Mouse (Mus musculus): Measurements from ENCODE around the gene Haao. TPM values are rescaled to one million over a fixed set of nuclear protein-coding genes. Genes with fewer than 3 reads are reported as not detected.
A peak's percentile ranks its signal among the peaks of the same experiment; 100 is the strongest.

Gene Haao
- polyA plus RNA-seq (2016; fragmentation: Nextera tagmentation; extraction: Ambion mirVana) = 0.23 TPM in 1 of 2 replicates, not detected in the other

- Histone ChIP-seq H3K9ac (no peak within 1 kb of the TSS), H3K4me1 (replicated peaks) (peaks cover 15% of the 10 kb centered on the region), H3K27ac (ENCODE audit: poor library complexity, severe bottlenecking) (no peak within 1 kb of the TSS), H3K36me3 (no peaks in the 10 kb centered on the region), H3K27me3 (replicated peaks) (0 out of 2 replicates have a peak, but pooled peaks cover 4% of the 10 kb centered on the region), H3K9me3 (replicated peaks) (no peaks in the 10 kb centered on the region), H3K4me3 (no peak within 1 kb of the TSS), H3K4me2 (no peak within 1 kb of the TSS)
- no peak for ATAC-seq (ENCODE audit: insufficient number of reproducible peaks, low FRiP score)
- 68% methylated on average over 3 of the region's 3 CpGs for whole genome bisulfite sequencing
These were observed at the start of gene Haao for GRCm38 (mm10) chr17:83847815-83848214. Gene Haao, minus strand, starts transcription at chr17:83847963.

GRCm38 (mm10) chr17:83897361-83897799, 49.6 kb upstream of the Haao start:
- no peak overlapping the region for H3K27ac ChIP-seq (ENCODE audit: poor library complexity, severe bottlenecking)
- no peak overlapping the region for H3K9ac ChIP-seq
- H3K27me3 ChIP-seq (replicated peaks) = peaks cover 3% of the 10 kb centered on the region; the same call in 1 of the 2 replicates
- H3K36me3 ChIP-seq = no peaks in the 10 kb centered on the region
- H3K9me3 ChIP-seq (replicated peaks) = no peaks in the 10 kb centered on the region
- H3K4me2 ChIP-seq = no peak overlapping the region
- ATAC-seq (ENCODE audit: insufficient number of reproducible peaks, low FRiP score) = no peak
- H3K4me1 ChIP-seq (replicated peaks) = peaks cover 24% of the 10 kb centered on the region
- 76% methylated on average over 8 of the region's 8 CpGs for WGBS
- H3K4me3 ChIP-seq = no peak overlapping the region

DNA sequence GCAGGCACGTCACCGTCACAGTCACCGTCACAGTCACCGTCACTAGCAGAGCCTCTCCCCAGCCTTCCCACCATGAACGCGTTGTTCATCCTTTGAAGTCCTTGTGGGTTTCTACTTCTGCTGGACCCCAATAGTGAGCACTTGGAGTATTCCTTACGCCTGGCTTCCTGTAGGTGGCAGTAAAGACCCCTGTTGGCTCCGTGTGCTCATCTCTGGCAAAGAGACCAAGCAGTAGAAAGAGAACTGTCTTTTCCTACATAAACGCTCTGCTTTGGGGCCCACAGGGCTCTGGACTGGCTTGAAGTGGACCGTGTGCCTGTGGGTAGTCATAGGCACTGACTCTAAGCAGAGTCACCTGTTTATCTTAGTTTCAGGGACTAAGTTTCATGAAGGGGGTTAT, 49.0 kb upstream of the Haao start:
- H3K27me3 ChIP-seq (replicated peaks) = peaks cover 3% of the 10 kb centered on the region; the same call in 1 of the 2 replicates
- H3K36me3 ChIP-seq = no peaks in the 10 kb centered on the region
- peaks cover 20% of the 10 kb centered on the region for H3K4me1 ChIP-seq (replicated peaks)
- H3K9me3 ChIP-seq (replicated peaks) = no peaks in the 10 kb centered on the region
- no peak for ATAC-seq (ENCODE audit: insufficient number of reproducible peaks, low FRiP score)
- WGBS = 29% methylated on average over 10 of the region's 10 CpGs
- H3K4me3 ChIP-seq = no peak overlapping the region
- no peak overlapping the region for H3K4me2 ChIP-seq
- H3K9ac ChIP-seq = no peak overlapping the region
- H3K27ac ChIP-seq (ENCODE audit: poor library complexity, severe bottlenecking) = no peak overlapping the region

DNA sequence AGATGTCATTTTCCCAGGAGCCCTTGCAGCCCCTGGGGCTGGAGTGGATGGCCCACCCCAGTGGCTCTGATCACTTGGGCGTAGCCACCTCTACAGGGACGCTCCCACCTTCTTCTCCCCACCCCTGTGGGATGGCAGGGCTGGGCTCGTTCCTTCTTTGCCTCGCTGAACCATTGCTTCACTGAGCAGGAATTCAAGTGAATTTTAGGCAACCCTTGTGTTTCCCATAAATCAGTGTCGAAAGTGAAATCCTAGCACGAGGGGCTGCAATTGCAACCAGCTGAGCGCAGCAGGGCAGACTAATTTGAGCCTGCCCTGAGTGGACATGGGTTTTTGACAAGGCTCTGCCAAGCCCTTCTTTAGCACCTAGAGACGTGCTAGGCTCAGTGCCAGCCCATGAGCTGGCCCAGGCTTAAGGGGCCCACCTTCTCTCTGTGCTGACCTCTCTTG, 47.6 kb upstream of the Haao start:
- Histone ChIP-seq H3K9ac (no peak overlapping the region), H3K36me3 (no peaks in the 10 kb centered on the region), H3K4me1 (replicated peaks) (peaks cover 21% of the 10 kb centered on the region), H3K27me3 (replicated peaks) (no peaks in the 10 kb centered on the region), H3K9me3 (replicated peaks) (no peaks in the 10 kb centered on the region), H3K4me2 (no peak overlapping the region), H3K4me3 (no peak overlapping the region), H3K27ac (ENCODE audit: poor library complexity, severe bottlenecking) (peak overlapping the region; percentile 58; the same call in 1 of the 2 replicates)
- no peak for ATAC-seq (ENCODE audit: insufficient number of reproducible peaks, low FRiP score)
- 52% methylated on average over 8 of the region's 8 CpGs for WGBS

- Histone ChIP-seq H3K36me3 (no peaks in the 10 kb centered on the region), H3K4me2 (no peak overlapping the region), H3K9ac (no peak overlapping the region), H3K4me1 (replicated peaks) (peaks cover 25% of the 10 kb centered on the region), H3K27me3 (replicated peaks) (no peaks in the 10 kb centered on the region), H3K4me3 (no peak overlapping the region), H3K9me3 (replicated peaks) (no peaks in the 10 kb centered on the region), H3K27ac (ENCODE audit: poor library complexity, severe bottlenecking) (no peak overlapping the region)
- no peak for ATAC-seq (ENCODE audit: insufficient number of reproducible peaks, low FRiP score)
- 75% methylated on average over 4 of the region's 4 CpGs for WGBS
These were observed 45.4 kb upstream of the Haao start for GRCm38 (mm10) chr17:83893134-83893533.

- H3K4me3 ChIP-seq = no peak overlapping the region
- no peak for ATAC-seq (ENCODE audit: insufficient number of reproducible peaks, low FRiP score)
- no peaks in the 10 kb centered on the region for H3K27me3 ChIP-seq (replicated peaks)
- H3K27ac ChIP-seq (ENCODE audit: poor library complexity, severe bottlenecking) = no peak overlapping the region
- no peak overlapping the region for H3K9ac ChIP-seq
- H3K9me3 ChIP-seq (replicated peaks) = no peaks in the 10 kb centered on the region
- H3K36me3 ChIP-seq = no peaks in the 10 kb centered on the region
- H3K4me2 ChIP-seq = no peak overlapping the region
- WGBS = 77% methylated on average over 9 of the region's 9 CpGs
- peaks cover 21% of the 10 kb centered on the region for H3K4me1 ChIP-seq (replicated peaks)
These were observed 44.1 kb upstream of the Haao start for GRCm38 (mm10) chr17:83891864-83892263.

DNA sequence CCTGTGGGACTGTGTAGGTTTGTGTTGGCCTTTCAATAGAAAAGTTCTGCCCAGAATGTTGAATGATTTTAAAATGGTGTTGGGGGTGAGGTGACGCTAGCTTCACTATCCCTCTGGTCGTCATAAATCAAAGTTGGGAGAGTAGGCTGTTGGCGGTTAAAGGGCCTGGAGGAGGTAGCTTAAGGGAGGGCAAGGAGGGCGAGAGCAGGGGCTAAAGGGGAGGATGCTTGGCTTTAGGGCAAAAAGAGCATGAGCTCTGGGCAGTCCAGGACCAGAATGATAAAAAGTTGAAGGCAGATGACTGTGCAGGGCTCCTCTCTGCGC, 42.6 kb upstream of the Haao start:
- no peak overlapping the region for H3K9ac ChIP-seq

GRCm38 (mm10) chr17:83889691-83890372, 42.1 kb upstream of the Haao start:
- Histone ChIP-seq H3K4me3 (no peak overlapping the region), H3K4me1 (replicated peaks) (peaks cover 6% of the 10 kb centered on the region; the same call in 1 of the 2 replicates), H3K27ac (ENCODE audit: poor library complexity, severe bottlenecking) (no peak overlapping the region), H3K36me3 (no peaks in the 10 kb centered on the region), H3K9me3 (replicated peaks) (no peaks in the 10 kb centered on the region), H3K27me3 (replicated peaks) (no peaks in the 10 kb centered on the region), H3K9ac (no peak overlapping the region), H3K4me2 (no peak overlapping the region)
- no peak for ATAC-seq (ENCODE audit: insufficient number of reproducible peaks, low FRiP score)
- 59% methylated on average over 13 of the region's 13 CpGs for WGBS

More for the DNA sequence above, 42.6 kb upstream of the Haao start:
- Histone ChIP-seq H3K4me1 (replicated peaks) (peaks cover 8% of the 10 kb centered on the region), H3K36me3 (no peaks in the 10 kb centered on the region), H3K27me3 (replicated peaks) (no peaks in the 10 kb centered on the region), H3K4me2 (no peak overlapping the region), H3K9me3 (replicated peaks) (no peaks in the 10 kb centered on the region), H3K27ac (ENCODE audit: poor library complexity, severe bottlenecking) (no peak overlapping the region), H3K4me3 (no peak overlapping the region)
- 64% methylated on average over 5 of the region's 5 CpGs for WGBS
- ATAC-seq (ENCODE audit: insufficient number of reproducible peaks, low FRiP score) = no peak

- no peak overlapping the region for H3K27ac ChIP-seq (ENCODE audit: poor library complexity, severe bottlenecking)
- H3K9me3 ChIP-seq (replicated peaks) = no peaks in the 10 kb centered on the region
- WGBS = 90% methylated on average over 5 of the region's 5 CpGs
- H3K4me1 ChIP-seq (replicated peaks) = peaks cover 6% of the 10 kb centered on the region; the same call in 1 of the 2 replicates
- no peak overlapping the region for H3K9ac ChIP-seq
- H3K36me3 ChIP-seq = no peaks in the 10 kb centered on the region
- H3K4me3 ChIP-seq = no peak overlapping the region
- no peak overlapping the region for H3K4me2 ChIP-seq
- no peak for ATAC-seq (ENCODE audit: insufficient number of reproducible peaks, low FRiP score)
- no peaks in the 10 kb centered on the region for H3K27me3 ChIP-seq (replicated peaks)
These were observed 41.5 kb upstream of the Haao start for GRCm38 (mm10) chr17:83889329-83889690.

GRCm38 (mm10) chr17:83887241-83887640, 39.5 kb upstream of the Haao start:
- Histone ChIP-seq H3K4me3 (no peak overlapping the region), H3K9me3 (replicated peaks) (no peaks in the 10 kb centered on the region), H3K36me3 (no peaks in the 10 kb centered on the region), H3K4me2 (no peak overlapping the region), H3K27me3 (replicated peaks) (no peaks in the 10 kb centered on the region), H3K9ac (no peak overlapping the region), H3K27ac (ENCODE audit: poor library complexity, severe bottlenecking) (no peak overlapping the region), H3K4me1 (replicated peaks) (peaks cover 6% of the 10 kb centered on the region; the same call in 1 of the 2 replicates)
- WGBS = 81% methylated on average over 5 of the region's 5 CpGs
- ATAC-seq (ENCODE audit: insufficient number of reproducible peaks, low FRiP score) = no peak

DNA sequence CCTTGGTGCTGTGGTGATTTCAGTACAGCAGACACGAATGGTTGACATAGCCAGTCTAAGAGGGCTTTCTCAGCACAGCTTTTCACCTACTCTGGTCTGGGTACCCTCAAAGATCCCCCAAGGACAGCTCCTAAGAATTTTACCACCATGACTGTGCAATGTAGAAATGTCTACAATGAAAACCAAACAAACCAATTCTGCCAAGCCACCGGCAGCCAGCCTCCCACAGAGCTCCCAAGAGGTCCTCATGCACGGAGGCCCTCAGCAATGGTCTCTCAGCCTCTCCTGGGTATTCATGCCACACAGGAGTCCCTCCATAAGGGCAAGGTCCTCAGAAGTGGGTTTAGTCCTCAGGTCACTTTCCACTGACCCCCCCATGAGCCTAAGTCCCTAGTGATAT, 38.6 kb upstream of the Haao start:
- H3K4me3 ChIP-seq = no peak overlapping the region
- 80% methylated on average over 3 of the region's 3 CpGs for WGBS
- ATAC-seq (ENCODE audit: insufficient number of reproducible peaks, low FRiP score) = no peak

DNA sequence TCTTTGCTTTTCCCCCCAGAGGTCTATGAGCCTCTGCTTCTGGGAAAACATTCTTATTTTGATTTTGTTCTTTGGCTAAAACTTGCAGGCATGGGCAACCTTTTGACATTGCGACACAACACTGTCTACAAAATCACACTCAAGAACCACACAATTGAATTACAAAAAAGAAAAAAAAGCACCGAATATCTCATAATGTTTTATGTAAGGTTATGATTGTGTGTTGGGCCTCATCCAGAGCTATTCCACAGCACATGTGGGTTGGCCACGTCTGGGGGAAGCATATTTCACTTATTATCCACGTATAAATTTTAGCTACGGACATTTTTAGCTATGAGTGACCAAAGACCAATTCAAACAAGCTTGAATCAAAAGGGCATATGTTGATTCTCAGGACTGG, 38.0 kb upstream of the Haao start:
- WGBS = 85% methylated on average over 5 of the region's 5 CpGs
- Histone ChIP-seq H3K4me1 (replicated peaks) (peaks cover 6% of the 10 kb centered on the region; the same call in 1 of the 2 replicates), H3K27ac (ENCODE audit: poor library complexity, severe bottlenecking) (no peak overlapping the region), H3K4me3 (no peak overlapping the region), H3K9me3 (replicated peaks) (no peaks in the 10 kb centered on the region), H3K4me2 (no peak overlapping the region), H3K27me3 (replicated peaks) (no peaks in the 10 kb centered on the region), H3K9ac (no peak overlapping the region), H3K36me3 (no peaks in the 10 kb centered on the region)
- no peak for ATAC-seq (ENCODE audit: insufficient number of reproducible peaks, low FRiP score)

More for the DNA sequence above, 38.6 kb upstream of the Haao start:
- Histone ChIP-seq H3K36me3 (no peaks in the 10 kb centered on the region), H3K4me2 (no peak overlapping the region), H3K9ac (no peak overlapping the region), H3K4me1 (replicated peaks) (peaks cover 6% of the 10 kb centered on the region; the same call in 1 of the 2 replicates), H3K9me3 (replicated peaks) (no peaks in the 10 kb centered on the region), H3K27me3 (replicated peaks) (no peaks in the 10 kb centered on the region), H3K27ac (ENCODE audit: poor library complexity, severe bottlenecking) (no peak overlapping the region)

Measured in heart, embryonic 12.5 days (tissue).